Mouse (Mus musculus) 3T3-L1 (cell line): ENCODE results near the gene Adamts17.
A peak's percentile ranks its signal among the peaks of the same experiment; 100 is the strongest.

Experiments
- DNase-seq: peaks from one replicate; pipeline ENCODE4 v3.0.0-alpha.2; 2015; ENCODE audit warnings: low read depth, low spot score

The Adamts17 gene

DNA sequence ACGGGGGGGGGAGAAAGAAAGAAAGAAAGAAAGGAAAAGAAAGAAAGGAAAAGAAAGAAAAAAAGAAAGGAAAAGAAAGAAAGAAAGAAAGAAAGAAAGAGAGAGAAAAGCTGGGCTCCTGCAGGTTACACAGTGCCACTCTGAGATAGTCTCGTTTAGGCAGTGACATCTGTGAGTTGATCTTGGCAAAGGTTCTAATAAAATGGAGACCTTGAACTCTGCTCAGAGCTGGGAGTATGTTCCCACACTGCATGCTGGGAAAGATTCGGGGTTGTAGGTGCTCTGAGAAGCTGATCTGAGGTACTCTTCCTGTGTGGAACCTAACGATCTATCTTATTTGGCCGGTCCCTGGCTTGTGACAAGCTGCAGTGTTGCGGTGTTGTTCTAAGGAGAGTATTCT is 7.0 kb downstream of the Adamts17 start:
- no peak for DNase-seq

DNA sequence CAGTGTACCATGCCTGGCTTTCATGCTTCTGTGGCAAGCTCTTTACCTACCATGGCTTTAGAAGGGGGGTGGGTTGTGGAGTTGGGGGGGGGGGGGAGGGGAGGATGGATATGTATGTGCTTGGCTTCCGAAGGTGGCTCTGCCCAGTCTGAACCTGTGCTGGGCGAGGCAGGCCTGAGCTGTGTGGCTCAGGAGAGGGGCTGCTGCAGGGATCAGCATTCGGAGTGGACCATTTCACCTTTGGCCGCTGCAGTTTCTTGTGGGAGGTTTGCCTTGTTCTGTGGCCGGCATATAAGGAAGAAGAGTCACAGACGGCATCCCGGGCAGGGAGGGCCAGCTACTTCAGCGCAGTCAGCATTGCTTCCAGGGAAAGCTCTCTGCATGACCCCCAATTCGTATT is 7.8 kb downstream of the Adamts17 start:
- no peak for DNase-seq

DNA sequence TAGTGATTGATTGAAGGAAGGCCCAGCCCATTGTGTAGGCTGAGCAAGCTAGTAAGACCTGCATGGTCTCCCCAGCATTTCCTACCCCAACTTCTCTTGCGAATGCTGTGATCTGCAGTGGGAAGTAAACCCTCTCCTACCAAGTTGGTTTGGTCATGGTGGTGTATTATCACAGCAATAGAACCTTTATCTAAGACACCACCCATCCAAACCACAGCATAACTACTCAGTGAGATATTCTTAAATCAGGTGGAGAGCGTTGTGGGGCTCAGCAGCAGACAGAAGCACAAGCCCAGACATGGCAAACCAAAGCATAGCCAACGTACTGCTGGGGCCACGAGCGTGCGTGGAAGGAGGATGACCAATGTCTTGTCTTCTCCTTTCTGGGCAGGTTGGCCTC is 9.8 kb downstream of the Adamts17 start:
- no peak for DNase-seq

DNA sequence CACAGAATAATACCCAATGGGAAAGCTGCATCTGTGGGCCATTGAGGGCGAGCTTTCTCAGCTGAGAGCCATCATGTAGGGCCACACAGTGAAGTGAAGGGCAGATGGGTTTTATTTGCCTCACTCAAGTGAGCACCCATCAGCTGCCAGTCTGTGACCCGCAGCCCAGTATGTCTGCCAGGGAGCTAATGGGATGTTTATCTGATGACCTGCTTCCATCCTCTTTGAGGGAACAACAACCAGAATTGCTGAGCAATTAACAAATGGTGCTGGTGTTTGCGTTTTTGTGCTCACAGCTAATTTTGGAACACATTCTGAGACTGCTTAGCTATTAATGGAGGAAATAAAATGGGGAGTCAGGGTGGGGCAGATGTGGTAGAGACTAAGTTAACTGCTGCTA is 12.6 kb downstream of the Adamts17 start:
- DNase-seq, result no peak

- DNase-seq, result no peak
These were observed 18.1 kb downstream of the Adamts17 start for GRCm38 (mm10) chr7:66857610-66858009.

- no peak for DNase-seq
These were observed 18.9 kb downstream of the Adamts17 start for GRCm38 (mm10) chr7:66858247-66859075.

DNA sequence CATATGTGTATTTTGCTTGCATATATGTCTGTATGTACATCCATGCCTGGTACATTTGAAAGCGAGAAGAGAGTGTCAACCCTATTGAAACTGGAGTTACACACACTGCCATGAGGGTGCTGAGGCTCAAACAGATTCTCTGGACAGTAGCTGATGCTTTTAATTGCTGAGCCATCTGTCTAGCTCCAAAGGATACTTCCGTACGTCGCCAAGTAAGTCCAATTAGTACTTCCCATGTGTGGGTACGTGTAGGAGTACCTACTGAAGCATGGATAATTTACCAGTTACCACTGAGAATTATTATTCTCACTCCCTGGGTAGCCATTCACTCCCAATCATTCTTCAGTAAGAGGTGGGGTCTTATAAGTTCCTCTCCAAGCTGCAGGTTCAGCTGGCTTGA is 19.7 kb downstream of the Adamts17 start:
- DNase-seq, result no peak

GRCm38 (mm10) chr7:66866944-66867718 is 27.6 kb downstream of the Adamts17 start:
- no peak for DNase-seq

GRCm38 (mm10) chr7:66867719-66868501 is 28.4 kb downstream of the Adamts17 start:
- peak; percentile 69 for DNase-seq

DNA sequence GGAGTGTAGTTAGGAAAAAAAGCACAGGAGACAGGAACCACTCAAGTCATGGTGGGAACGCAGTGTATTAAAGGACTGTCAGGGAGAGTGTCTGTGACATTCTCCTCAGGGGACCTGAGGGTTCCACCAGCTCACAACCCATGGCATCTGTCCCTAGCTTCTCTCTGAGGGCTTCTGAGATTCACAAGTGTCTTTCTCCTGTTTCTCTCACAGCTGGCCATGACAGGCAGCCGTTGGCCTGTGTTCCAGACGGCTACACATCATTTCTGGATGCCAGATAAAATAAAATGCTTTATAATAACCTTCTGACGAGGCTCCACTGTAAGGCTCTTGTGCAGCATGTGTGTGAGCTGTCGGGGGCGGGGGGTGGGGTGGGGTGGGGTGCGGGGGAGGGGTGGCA is 32.0 kb downstream of the Adamts17 start:
- DNase-seq, result no peak

DNA sequence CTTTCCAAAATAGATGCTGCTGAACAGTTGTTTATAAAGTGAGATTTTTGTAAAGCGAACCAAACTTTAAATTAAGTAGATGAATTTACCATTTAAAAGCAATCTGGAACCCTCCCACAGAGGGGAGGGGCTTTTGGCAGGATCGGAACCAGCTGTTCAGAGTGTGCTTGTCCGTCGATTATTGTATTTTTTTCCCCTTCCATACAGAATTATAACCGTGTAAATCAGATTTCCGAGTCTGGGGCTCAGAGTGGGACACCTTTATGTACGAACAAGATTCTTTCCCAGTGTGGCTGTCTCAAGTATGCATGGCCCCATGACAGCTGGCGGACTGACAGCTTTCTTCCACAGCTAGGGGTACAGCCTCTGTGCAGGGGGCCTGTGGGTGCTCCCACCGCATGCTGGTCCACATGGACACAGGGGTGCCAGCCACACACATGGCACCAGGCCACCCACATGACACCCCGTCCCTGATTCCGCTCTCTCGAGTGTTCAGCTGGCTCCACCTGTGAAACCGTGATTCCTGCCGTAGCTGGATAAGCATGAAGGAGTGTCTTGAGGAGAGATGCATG is 32.5 kb downstream of the Adamts17 start:
- no peak for DNase-seq

- no peak for DNase-seq
These were observed 33.7 kb downstream of the Adamts17 start for GRCm38 (mm10) chr7:66873235-66873634.

DNA sequence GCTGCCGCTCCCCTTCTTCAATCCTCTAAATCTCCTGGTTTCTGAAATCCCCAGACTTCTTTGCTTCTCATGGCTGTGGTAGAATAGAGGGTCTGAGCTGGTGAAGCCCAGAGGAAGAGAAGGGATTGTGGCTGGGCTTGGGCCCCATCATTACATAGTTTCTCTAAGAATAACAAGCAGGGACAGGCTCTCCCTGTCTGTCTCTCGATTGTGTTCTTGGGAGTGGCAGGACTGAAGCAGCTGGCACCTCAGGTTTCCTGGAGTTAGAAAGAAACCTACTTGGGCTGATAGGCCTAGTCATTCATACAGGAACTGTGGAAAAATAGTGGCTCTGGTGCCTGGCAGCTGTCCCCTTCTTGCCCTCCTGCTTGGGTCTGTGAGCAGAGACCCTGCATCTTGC is 51.9 kb downstream of the Adamts17 start:
- no peak for DNase-seq

DNA sequence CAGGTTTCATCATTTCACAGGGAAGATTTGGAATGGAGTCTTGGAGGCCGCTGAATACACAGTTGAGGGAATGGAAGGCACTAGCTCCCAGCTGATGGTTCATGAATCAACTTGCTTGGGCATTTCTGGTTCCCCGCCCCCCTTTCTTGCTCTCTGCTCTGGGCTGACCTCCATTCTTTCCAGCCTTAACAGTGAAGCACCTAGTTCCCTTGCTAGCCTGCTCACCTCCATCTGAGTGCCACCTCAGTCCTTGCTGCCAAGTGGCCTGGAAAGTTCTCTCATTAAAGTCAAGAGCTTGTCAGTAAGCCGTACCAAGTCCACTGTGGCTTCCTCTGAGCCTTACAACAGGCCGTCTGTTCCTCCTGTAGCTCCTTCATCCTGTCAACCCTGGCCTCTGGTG is 52.6 kb downstream of the Adamts17 start:
- no peak for DNase-seq

GRCm38 (mm10) chr7:66902376-66902775 is 62.8 kb downstream of the Adamts17 start:
- no peak for DNase-seq

- no peak for DNase-seq
These were observed 63.5 kb downstream of the Adamts17 start for GRCm38 (mm10) chr7:66903014-66903413.

GRCm38 (mm10) chr7:66905941-66906340 is 66.4 kb downstream of the Adamts17 start:
- DNase-seq, result no peak

- DNase-seq, result no peak
These were observed 73.3 kb downstream of the Adamts17 start for GRCm38 (mm10) chr7:66912866-66913265.

DNA sequence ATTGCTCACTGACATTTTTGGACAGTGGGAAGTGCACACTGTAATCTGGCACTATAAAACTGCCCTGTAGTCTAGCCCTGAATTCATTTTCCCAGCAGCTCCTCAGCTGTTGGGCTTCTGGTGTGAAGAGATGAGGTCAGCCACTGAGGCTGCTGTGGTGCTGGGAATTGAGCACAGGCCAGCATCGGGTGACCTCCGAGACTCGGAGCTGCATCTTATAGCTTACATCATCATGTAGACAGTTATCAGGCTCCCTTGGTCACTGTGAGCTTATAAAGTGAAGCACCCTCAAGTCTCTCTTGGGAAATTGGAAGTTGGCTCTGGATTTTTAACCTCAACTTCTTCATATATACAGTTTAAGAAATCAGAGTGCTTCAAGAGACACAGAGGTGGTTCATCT is 84.1 kb downstream of the Adamts17 start:
- DNase-seq, result no peak

DNA sequence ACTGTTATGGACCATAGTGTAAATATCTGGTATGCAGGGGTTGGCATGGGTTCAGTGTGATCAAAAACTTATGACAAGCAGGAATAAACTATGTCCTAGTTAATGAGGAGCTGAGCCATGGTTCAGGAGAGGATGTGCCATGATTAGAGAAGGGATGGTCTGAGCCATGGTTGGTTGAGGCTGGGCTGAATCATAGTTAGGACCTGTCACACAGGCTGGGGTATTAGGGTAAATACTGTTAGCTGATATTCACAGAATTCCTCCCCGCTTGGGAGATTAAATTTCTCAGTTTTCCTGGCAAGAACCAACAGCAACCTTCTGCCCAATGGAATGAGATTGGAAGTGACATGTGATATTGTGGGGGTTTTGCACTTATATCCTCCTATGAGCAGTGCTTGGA is 84.6 kb downstream of the Adamts17 start:
- no peak for DNase-seq

DNA sequence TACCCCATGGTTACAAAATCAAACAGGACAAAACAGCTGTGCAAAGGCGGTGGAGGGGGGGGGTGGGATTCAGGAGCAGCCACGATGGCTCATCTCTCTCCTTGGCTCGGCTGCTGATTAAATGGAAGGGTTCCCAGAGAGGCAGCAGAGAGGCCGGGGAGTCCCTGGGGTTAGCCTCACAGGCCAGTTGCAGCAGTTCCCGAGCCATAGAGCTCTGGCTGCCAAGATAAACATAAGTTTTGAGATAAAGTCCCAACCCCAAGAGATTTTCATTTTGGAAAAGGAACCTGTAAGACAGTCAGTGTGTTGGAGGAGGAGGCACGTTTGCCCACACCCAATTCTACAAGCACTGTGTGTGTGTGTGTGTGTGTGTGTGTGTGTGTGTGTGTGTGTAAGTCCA is 89.7 kb downstream of the Adamts17 start:
- DNase-seq, result peak; percentile 31

GRCm38 (mm10) chr7:66931291-66931690 is 91.8 kb downstream of the Adamts17 start:
- DNase-seq, result no peak
